Comparison of ENCODE assay signal across 7 mouse cellular contexts in the genomic region with DNA sequence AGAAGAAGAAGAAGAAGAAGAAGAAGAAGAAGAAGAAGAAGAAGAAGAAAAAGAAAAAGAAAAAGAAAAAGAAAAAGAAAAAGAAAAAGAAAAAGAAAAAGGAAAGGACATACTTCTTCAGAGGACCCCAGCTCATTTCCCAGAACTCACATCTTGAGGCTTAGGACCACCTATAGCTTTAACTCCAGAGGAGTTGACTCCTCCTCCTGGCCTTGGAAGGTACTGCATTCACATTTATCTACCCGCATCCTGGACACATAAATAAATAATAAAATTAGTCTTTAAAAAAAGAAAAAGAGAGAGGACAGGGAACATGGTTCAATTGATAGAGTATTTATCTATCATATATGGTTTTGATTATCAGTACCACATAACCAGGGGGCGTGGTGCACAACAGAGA. TPM values are rescaled to one million over a fixed set of nuclear protein-coding genes. Genes with fewer than 3 reads are reported as not detected.
DNase-seq lines count a peak whose midpoint lies in the region; ATAC-seq lines count a peak whose summit lies in the region.
"Not testable (repeated sequence)": the region's sequence is repeated elsewhere in the genome, so short reads cannot be mapped to it uniquely, and the experiment has no call there.

No protein-coding gene starts in this region.

- not testable (repeated sequence) for H3K9me3 ChIP-seq in embryonic facial prominence, embryonic 14.5 days (ENCODE audit: control insufficient read depth, low read length); hindbrain, embryonic 10.5 days

- not testable (repeated sequence) for H3K27me3 ChIP-seq in embryonic facial prominence, embryonic 14.5 days (replicated peaks; ENCODE audit: control insufficient read depth, insufficient read depth, low read length); hindbrain, embryonic 10.5 days (ENCODE audit: insufficient read depth, poor library complexity, severe bottlenecking); splenic B cell, adult 2 months (ENCODE audit: control insufficient read depth, insufficient read depth, low read length, poor library complexity, severe bottlenecking)

- H3K9ac ChIP-seq in embryonic facial prominence, embryonic 14.5 days (ENCODE audit: low read depth, low read length), result not testable (repeated sequence)

- H3K4me1 ChIP-seq in embryonic facial prominence, embryonic 14.5 days (ENCODE audit: control insufficient read depth, insufficient read depth, low read length); hindbrain, embryonic 10.5 days (replicated peaks): not testable (repeated sequence)

- H3K27ac ChIP-seq in embryonic facial prominence, embryonic 14.5 days (replicated peaks; ENCODE audit: low read depth, low read length); hindbrain, embryonic 10.5 days: not testable (repeated sequence)

- H3K4me2 ChIP-seq in embryonic facial prominence, embryonic 14.5 days (ENCODE audit: low read depth, low read length), result not testable (repeated sequence)

- ATAC-seq in embryonic facial prominence, embryonic 14.5 days (ENCODE audit: low read depth), result not testable (repeated sequence)

- not testable (repeated sequence) for H3K4me3 ChIP-seq in embryonic facial prominence, embryonic 14.5 days (ENCODE audit: low read depth, low read length); hindbrain, embryonic 10.5 days

- peak; percentile 80 for DNase-seq in ES-CJ7 (ENCODE audit: low read depth, low spot score)
- peak; percentile 42 for DNase-seq in c-Kit-positive CD71-negative TER-119-negative erythroid progenitor cells, embryonic 14.5 days (ENCODE audit: low read depth)
- peak; percentile 50 for DNase-seq in embryonic facial prominence, embryonic 14.5 days (ENCODE audit: low spot score)
- DNase-seq in hindbrain, embryonic 10.5 days (ENCODE audit: low spot score), result peak; percentile 23
- peak; percentile 22 to 46 for DNase-seq in kidney, postnatal 4 days
- peak; percentile 41 for DNase-seq in lung, postnatal 14 days
- DNase-seq in splenic B cell, adult 2 months (ENCODE audit: low read depth, low spot score), result peak; percentile 63

- not testable (repeated sequence) for H3K36me3 ChIP-seq in embryonic facial prominence, embryonic 14.5 days (ENCODE audit: control insufficient read depth, insufficient read depth, low read length); hindbrain, embryonic 10.5 days; splenic B cell, adult 2 months (ENCODE audit: control insufficient read depth, insufficient read depth, low read length, poor library complexity, severe bottlenecking)

- WGBS in embryonic facial prominence, embryonic 14.5 days, result 45% methylated on average over 2 of the region's 2 CpGs
- WGBS in hindbrain, embryonic 10.5 days, result 39% methylated on average over 2 of the region's 2 CpGs

RNA-seq across cellular contexts. Expression of a gene that starts 36.2 kb away (rescaled TPM):
- polyA plus RNA-seq in embryonic facial prominence, embryonic 14.5 days (2014; fragmentation: Nextera tagmentation; extraction: Ambion mirVana), result 22.2 and 24.0 TPM in 2 replicates
- polyA plus RNA-seq in hindbrain, embryonic 10.5 days (2016; fragmentation: Nextera tagmentation; extraction: Ambion mirVana), result 12.1 and 15.5 TPM in 2 replicates

Comparison
In these comparisons a context has a peak if more than half of its experiments do, and no peak if none do; other contexts are left out.
1. DNase-seq: peak in every context shown above with its lines; median percentile 80 in ES-CJ7; 63 in splenic B cell, adult 2 months; 50 in embryonic facial prominence, embryonic 14.5 days; 42 in c-Kit-positive CD71-negative TER-119-negative erythroid progenitor cells, embryonic 14.5 days; 41 in lung, postnatal 14 days; 34 in kidney, postnatal 4 days; 23 in hindbrain, embryonic 10.5 days.